Mouse (Mus musculus): Measurements from ENCODE around the gene Sik3. TPM values are rescaled to one million over a fixed set of nuclear protein-coding genes. Genes with fewer than 3 reads are reported as not detected.

Gene Sik3
- 6.4 and 8.0 TPM in 2 replicates for polyA plus RNA-seq (2016; fragmentation: Nextera tagmentation; extraction: Ambion mirVana)

DNA sequence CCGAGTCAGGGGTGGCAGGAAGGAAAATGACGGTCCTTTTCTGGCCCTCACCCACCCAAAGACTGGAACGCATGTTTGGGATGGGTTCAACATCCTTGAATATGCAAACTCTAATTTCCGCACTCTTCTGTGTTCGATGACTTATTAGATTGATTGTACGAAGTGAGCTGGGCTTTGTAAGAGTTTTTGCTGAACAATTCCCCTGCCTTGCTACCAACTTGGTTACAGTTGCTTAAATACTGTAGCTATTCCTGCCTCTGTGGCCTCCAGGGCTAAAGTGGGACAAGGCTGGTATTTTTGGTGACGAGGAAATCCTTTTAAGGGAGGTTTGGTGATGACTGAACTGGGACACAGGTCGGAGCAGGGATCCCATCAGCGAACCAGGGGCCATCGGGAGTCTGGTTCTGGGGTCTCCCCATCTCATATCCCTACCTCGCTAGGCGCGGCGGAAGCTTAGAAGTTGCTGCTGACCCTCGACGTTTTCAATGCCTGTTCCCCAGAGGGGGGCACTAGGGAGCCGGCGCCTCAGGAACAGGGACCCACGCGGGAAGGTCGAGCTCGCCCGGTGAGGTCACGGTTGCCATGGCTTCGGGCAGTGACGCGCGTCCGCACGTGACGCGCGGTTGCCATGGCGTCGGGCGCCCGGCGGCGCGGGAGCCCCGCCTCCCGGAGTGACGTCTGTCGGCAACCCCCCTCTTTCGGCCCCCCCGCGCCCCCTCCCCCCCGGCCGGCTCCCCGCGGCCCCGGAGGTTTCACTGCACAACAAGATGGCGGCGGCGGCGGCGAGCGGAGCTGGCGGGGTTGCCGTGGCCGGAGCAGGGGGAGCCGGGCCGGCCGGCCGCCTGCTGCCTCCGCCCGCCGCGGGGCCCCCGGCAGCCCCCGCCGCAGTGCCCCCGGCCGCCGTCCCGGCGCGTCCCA, at the start of gene Sik3, which contains the start of gene Pafah1b2:
TSS of gene Sik3 (plus strand) at position 730 of the 918 bp plus-strand sequence.
TSS of gene Pafah1b2 (minus strand) at position 600 of the 918 bp plus-strand sequence.
- H3K4me1 ChIP-seq, result peaks cover 48% of the 10 kb centered on the region
- 4% methylated on average over 70 of the region's 78 CpGs for WGBS

GRCm38 (mm10) chr9:45963577-45963976, 49.0 kb upstream of the Sik3 start:
- no peak overlapping the region for H3K27ac ChIP-seq
- no peaks in the 10 kb centered on the region for H3K9me3 ChIP-seq
- peaks cover 71% of the 10 kb centered on the region for H3K36me3 ChIP-seq
- no peak for DNase-seq (ENCODE audit: low spot score)
- H3K4me3 ChIP-seq, result no peak overlapping the region
- 0 out of 2 replicates have a peak, but pooled peaks cover 8% of the 10 kb centered on the region for H3K4me1 ChIP-seq
- H3K27me3 ChIP-seq (ENCODE audit: insufficient read depth, poor library complexity, severe bottlenecking), result no peaks in the 10 kb centered on the region
- 85% methylated on average over 6 of the region's 6 CpGs for WGBS

More for the DNA sequence above, at the start of gene Sik3, which contains the start of gene Pafah1b2:
- H3K36me3 ChIP-seq, result no peaks in the 10 kb centered on the region
- H3K27ac ChIP-seq, result peak within 1 kb of the TSS; percentile 99
- H3K4me3 ChIP-seq, result peak within 1 kb of the TSS; percentile 99
- H3K27me3 ChIP-seq (ENCODE audit: insufficient read depth, poor library complexity, severe bottlenecking), result no peaks in the 10 kb centered on the region
- H3K9me3 ChIP-seq, result no peaks in the 10 kb centered on the region
- peak; percentile 97 for DNase-seq (ENCODE audit: low spot score)

DNA sequence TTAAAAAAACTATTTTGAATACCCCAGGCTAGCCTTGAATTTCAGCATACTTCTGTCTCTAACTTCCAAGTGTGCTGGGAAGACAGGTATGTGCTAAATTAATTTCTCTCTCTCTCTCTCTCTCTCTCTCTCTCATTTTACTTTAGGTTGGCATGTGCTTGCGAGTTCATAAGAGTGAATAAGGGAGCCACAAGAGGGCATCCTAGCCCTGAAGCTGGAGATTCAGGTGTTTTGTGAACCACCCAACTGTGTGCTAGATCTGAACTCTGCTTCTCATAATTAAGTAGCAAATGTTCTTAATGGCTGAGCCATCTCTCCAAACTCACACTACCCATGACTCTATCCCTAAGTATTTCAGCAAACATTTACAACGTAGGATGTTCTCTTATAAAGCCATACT, 35.7 kb upstream of the Sik3 start:
- H3K27ac ChIP-seq, result no peak overlapping the region
- no peaks in the 10 kb centered on the region for H3K27me3 ChIP-seq (ENCODE audit: insufficient read depth, poor library complexity, severe bottlenecking)
- DNase-seq (ENCODE audit: low spot score), result no peak
- WGBS, result 94% methylated on average over 2 of the region's 2 CpGs
- no peaks in the 10 kb centered on the region for H3K9me3 ChIP-seq
- no peaks in the 10 kb centered on the region for H3K4me1 ChIP-seq
- H3K4me3 ChIP-seq, result no peak overlapping the region
- peaks cover 38% of the 10 kb centered on the region for H3K36me3 ChIP-seq

- peaks cover 18% of the 10 kb centered on the region for H3K4me1 ChIP-seq
- DNase-seq (ENCODE audit: low spot score), result no peak
- H3K27me3 ChIP-seq (ENCODE audit: insufficient read depth, poor library complexity, severe bottlenecking), result no peaks in the 10 kb centered on the region
- peaks cover 16% of the 10 kb centered on the region for H3K36me3 ChIP-seq
- no peaks in the 10 kb centered on the region for H3K9me3 ChIP-seq
- H3K27ac ChIP-seq, result no peak overlapping the region
- H3K4me3 ChIP-seq, result no peak overlapping the region
- WGBS, result 88% methylated on average over 2 of the region's 2 CpGs
Observed at GRCm38 (mm10) chr9:45979778-45980177, 32.8 kb upstream of the Sik3 start.

GRCm38 (mm10) chr9:45980611-45981010, 32.0 kb upstream of the Sik3 start:
- 91% methylated on average over 1 of the region's 1 CpGs for WGBS
- Histone ChIP-seq H3K27me3 (ENCODE audit: insufficient read depth, poor library complexity, severe bottlenecking) (no peaks in the 10 kb centered on the region), H3K36me3 (peaks cover 9% of the 10 kb centered on the region), H3K27ac (no peak overlapping the region), H3K4me1 (peaks cover 21% of the 10 kb centered on the region), H3K4me3 (no peak overlapping the region), H3K9me3 (no peaks in the 10 kb centered on the region)
- DNase-seq (ENCODE audit: low spot score), result no peak

DNA sequence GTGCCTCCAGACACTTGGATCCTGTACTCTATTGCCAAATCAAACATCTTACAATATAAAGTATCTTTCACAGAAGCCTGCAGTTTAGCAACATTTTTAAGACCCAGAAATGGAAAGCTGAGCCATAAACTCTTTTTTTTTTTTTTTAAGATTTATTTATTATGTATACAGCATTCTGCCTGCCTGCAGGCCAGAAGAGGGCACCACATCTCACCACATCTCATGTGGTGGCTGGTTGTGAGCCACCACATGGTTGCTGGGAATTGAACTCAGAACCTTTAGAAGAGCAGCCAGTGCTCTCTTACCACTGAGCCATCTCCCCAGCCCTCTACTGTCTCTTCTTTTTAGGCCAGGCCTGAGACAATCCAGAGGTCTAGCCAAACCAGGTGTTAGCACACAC, 31.3 kb upstream of the Sik3 start:
- Histone ChIP-seq H3K27ac (no peak overlapping the region), H3K9me3 (no peaks in the 10 kb centered on the region), H3K36me3 (peaks cover 4% of the 10 kb centered on the region; the same call in 1 of the 2 replicates), H3K27me3 (ENCODE audit: insufficient read depth, poor library complexity, severe bottlenecking) (no peaks in the 10 kb centered on the region), H3K4me3 (no peak overlapping the region), H3K4me1 (peaks cover 21% of the 10 kb centered on the region)
- DNase-seq (ENCODE audit: low spot score), result no peak

DNA sequence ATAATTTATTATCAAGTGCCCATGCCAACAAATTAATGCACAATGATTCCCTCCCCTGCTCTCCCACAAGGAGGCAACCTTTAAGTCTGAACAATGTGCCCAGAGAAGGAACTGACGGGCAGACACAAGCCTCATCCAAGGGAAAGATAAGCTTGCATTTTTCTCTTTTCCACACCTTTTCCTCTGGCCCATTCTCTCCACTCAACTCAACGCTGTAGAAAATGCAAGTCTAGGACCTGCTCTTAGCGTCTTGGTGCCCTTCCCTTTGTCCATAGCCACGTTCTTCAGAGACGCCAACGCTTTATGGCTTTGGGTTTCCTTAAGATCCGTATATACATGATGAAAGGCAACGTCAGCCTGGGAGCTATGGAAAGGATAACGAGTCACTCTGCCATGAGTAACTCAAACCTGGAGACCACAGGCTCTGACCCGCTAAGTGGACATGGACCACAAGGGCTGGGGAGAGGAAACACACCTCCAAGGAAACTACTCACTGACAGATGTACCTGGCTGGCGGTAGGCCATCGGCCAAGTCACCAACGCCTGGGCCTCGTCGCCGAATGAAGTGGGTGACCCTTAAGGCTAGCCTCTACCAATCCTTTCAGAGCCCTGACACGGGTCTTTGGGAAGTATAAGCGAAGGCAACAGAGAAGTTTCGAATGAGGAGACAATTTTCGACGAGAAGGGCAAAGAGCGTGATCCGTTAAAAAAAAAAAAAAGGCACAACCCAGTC, 28.8 kb upstream of the Sik3 start:
- Histone ChIP-seq H3K4me3 (peak overlapping the region; percentile 99), H3K36me3 (0 out of 2 replicates have a peak, but pooled peaks cover 4% of the 10 kb centered on the region), H3K4me1 (peaks cover 21% of the 10 kb centered on the region), H3K9me3 (no peaks in the 10 kb centered on the region), H3K27ac (peak overlapping the region; percentile 99), H3K27me3 (ENCODE audit: insufficient read depth, poor library complexity, severe bottlenecking) (no peaks in the 10 kb centered on the region)
- WGBS, result 1% methylated on average over 23 of the region's 23 CpGs
- peak; percentile 80 for DNase-seq (ENCODE audit: low spot score)

DNA sequence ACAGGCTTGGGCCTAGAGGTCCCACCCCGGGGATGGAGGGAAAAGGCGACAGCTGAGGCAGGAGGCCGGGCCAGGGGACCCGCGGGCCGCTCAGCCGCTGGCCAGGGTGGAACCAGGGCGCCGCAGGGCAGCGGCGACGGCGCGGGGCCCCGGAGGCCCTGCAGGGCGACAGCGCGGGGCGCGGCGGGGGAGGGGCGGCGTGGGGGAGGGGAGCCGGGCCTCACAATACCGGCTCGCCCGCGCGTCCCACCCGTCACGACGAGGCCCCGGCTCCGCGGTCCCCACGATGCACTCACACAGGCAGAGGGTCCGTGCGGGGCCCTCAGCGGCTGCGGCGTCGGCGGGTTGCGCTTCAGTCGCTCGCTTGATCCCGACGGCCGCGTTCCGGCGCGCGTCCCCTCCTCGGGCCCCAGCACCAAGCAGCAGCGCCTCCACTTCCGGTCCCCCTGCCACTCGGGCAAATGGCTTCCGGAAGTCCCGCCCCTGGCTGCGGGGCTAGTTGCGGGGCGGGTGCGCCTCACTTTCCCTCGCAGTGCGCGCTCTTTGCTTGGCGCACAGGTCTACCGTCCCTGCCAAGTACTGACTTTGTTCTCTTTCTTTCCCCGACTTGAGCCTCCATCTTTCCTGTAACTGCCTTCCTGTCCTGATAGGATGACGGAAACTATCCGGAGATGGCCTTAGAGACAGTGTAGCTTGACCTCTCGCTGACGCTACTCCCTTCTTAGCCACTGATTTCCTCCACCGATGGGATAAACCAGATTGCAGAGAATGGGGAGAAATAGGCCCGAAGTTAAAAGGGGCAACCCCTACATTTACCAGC, 28.0 kb upstream of the Sik3 start:
- WGBS, result under 1% methylated on average over 76 of the region's 76 CpGs
- Histone ChIP-seq H3K36me3 (0 out of 2 replicates have a peak, but pooled peaks cover 4% of the 10 kb centered on the region), H3K27me3 (ENCODE audit: insufficient read depth, poor library complexity, severe bottlenecking) (no peaks in the 10 kb centered on the region), H3K27ac (peak overlapping the region; percentile 99), H3K4me1 (peaks cover 21% of the 10 kb centered on the region), H3K9me3 (no peaks in the 10 kb centered on the region), H3K4me3 (peak overlapping the region; percentile 99)
- DNase-seq (ENCODE audit: low spot score), result peak; percentile 95

DNA sequence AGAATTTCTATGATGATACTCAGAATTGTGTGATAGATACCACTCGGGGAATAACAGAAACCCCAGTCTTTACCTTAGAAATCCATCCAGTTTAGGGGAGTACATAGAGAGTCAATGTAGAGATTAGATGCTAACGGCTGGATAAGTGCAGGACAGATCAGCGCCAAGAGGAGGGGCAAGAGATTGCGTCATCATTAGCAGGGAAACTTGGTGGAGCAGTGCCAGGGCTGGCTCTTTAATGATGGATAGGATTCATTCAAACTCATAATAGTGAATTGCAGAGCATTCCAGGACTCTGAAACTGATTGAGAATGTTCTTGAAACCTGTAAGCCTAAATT, 27.4 kb upstream of the Sik3 start:
- no peaks in the 10 kb centered on the region for H3K9me3 ChIP-seq
- DNase-seq (ENCODE audit: low spot score), result no peak
- WGBS, result 4% methylated on average over 4 of the region's 4 CpGs

GRCm38 (mm10) chr9:45999009-45999408, 13.6 kb upstream of the Sik3 start:
- Histone ChIP-seq H3K9me3 (no peaks in the 10 kb centered on the region), H3K27ac (no peak overlapping the region)
- WGBS, result 73% methylated on average over 4 of the region's 4 CpGs

More for the DNA sequence above, 27.4 kb upstream of the Sik3 start:
- 0 out of 2 replicates have a peak, but pooled peaks cover 4% of the 10 kb centered on the region for H3K36me3 ChIP-seq
- peak overlapping the region; percentile 99 for H3K4me3 ChIP-seq
- peaks cover 21% of the 10 kb centered on the region for H3K4me1 ChIP-seq
- H3K27me3 ChIP-seq (ENCODE audit: insufficient read depth, poor library complexity, severe bottlenecking), result no peaks in the 10 kb centered on the region
- peak overlapping the region; percentile 99 for H3K27ac ChIP-seq

DNA sequence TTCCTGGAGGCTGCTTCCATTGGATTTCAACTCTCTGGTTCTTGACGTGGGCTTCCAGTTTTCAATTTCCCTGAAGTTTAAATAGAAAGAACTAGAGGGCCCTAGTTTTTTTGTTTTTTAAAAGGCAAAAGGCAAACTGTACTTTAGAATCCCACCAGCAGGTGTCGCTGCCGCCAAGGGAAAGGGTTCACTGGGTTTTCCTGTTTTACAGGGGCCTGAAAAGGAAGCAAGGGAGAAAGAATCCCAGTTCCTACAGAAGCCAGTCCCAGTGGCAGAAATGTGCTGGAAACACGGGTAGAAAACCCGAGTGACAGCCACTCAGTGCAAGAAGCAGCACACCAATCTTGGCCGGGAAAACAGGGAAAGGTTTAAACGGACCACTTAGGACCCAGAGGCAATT, 8.9 kb upstream of the Sik3 start:
- H3K27me3 ChIP-seq (ENCODE audit: insufficient read depth, poor library complexity, severe bottlenecking), result no peaks in the 10 kb centered on the region
- no peak overlapping the region for H3K27ac ChIP-seq
- H3K4me3 ChIP-seq, result no peak overlapping the region
- H3K4me1 ChIP-seq, result 0 out of 2 replicates have a peak, but pooled peaks cover 2% of the 10 kb centered on the region
- peak; percentile 84 for DNase-seq (ENCODE audit: low spot score)
- H3K36me3 ChIP-seq, result no peaks in the 10 kb centered on the region
- no peaks in the 10 kb centered on the region for H3K9me3 ChIP-seq
- WGBS, result 9% methylated on average over 7 of the region's 7 CpGs

More at GRCm38 (mm10) chr9:45999009-45999408, 13.6 kb upstream of the Sik3 start:
- no peaks in the 10 kb centered on the region for H3K36me3 ChIP-seq
- no peak for DNase-seq (ENCODE audit: low spot score)
- no peaks in the 10 kb centered on the region for H3K27me3 ChIP-seq (ENCODE audit: insufficient read depth, poor library complexity, severe bottlenecking)
- no peak overlapping the region for H3K4me3 ChIP-seq
- H3K4me1 ChIP-seq, result 0 out of 2 replicates have a peak, but pooled peaks cover 2% of the 10 kb centered on the region

DNA sequence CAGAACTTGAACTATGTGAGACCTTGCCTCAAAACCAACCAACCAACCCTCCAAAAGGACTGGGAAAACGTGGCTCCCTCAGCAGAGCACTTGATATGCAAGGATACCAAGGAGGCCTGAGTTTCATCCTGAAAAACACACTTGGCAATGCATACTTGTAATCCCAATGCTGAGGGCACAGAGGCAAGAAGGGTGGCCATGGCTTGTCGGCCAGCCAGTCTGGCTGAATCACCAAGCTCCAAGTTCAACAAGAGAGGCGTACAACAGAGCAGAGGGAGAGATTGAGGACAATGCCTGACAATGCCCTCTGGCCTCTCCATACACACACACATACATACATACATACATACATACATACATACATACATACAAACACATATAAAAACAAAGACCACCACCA, 8.1 kb upstream of the Sik3 start:
- peak; percentile 72 for DNase-seq (ENCODE audit: low spot score)
- H3K36me3 ChIP-seq, result no peaks in the 10 kb centered on the region
- 0 out of 2 replicates have a peak, but pooled peaks cover 2% of the 10 kb centered on the region for H3K4me1 ChIP-seq
- H3K9me3 ChIP-seq, result no peaks in the 10 kb centered on the region
- no peak overlapping the region for H3K4me3 ChIP-seq
- WGBS, result 63% methylated on average over 3 of the region's 3 CpGs
- H3K27me3 ChIP-seq (ENCODE audit: insufficient read depth, poor library complexity, severe bottlenecking), result no peaks in the 10 kb centered on the region
- no peak overlapping the region for H3K27ac ChIP-seq
